Mouse (Mus musculus) G1E-ER4 (cell line): ENCODE results near the gene Rnf123. TPM values are rescaled to one million over a fixed set of nuclear protein-coding genes. Genes with fewer than 3 reads are reported as not detected.

Experiments
- GATA1 ChIP-seq: IDR thresholded peaks from one replicate; pipeline ENCODE4 v1.8.0; 2012; ENCODE audit warnings: low read length, inconsistent platforms
- polyA plus RNA-seq: library from polyadenylated mRNA; stranded (reverse); fragments of >175 nt; gene quantifications from 2 replicates; pipeline ENCODE4 v1.2.3, GENCODE M21; 2012

The Rnf123 gene
- polyA plus RNA-seq, 1 experiment = 25.7 TPM

- no peak for TF ChIP-seq GATA1
Measured at GRCm38 (mm10) chr9:108111593-108112121, 28.5 kb upstream of the Rnf123 start.

- no peak for TF ChIP-seq GATA1
Measured at GRCm38 (mm10) chr9:108111101-108111592, 28.0 kb upstream of the Rnf123 start.

DNA sequence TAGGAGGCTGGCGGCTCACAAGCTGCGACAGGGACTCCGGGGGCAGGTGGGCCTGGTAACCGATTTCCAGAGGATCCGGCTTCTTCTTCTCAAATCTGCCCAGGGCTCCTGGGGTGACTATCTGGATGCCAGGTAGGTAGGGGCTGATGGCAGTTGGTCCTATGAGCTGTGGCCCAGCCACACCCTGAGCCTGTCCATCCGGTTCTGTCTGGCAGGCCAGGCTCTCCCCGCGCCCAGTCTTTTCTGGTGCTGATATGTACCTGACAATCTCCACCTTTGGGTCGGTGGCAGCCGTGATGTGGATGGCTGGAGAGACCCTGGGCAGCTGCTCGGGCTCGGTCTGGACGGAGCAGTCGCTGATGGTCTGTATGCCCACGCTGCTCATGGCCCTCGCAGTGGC lies 27.0 kb upstream of the Rnf123 start:
- no peak for TF ChIP-seq GATA1

- TF ChIP-seq GATA1 = no peak
Measured at GRCm38 (mm10) chr9:108107867-108108266, 24.7 kb upstream of the Rnf123 start.

- TF ChIP-seq GATA1 = no peak
Measured at GRCm38 (mm10) chr9:108106090-108106489, 22.9 kb upstream of the Rnf123 start.

DNA sequence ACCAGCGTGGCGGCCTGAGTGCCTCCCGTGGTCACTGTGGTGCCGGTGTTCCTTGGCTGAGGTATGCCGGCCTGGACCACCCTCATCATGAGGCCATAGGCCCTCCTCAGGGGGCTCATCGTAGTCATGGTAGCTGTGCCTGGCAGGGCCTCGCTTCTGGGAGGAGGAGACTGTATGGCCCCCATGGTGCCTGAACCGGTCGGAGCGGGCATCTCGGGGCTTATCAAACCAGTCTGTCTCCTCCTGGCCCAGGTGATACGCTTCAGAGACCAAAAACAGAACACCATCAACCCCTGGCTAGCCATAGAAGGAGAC lies 22.4 kb upstream of the Rnf123 start:
- TF ChIP-seq GATA1 = no peak

DNA sequence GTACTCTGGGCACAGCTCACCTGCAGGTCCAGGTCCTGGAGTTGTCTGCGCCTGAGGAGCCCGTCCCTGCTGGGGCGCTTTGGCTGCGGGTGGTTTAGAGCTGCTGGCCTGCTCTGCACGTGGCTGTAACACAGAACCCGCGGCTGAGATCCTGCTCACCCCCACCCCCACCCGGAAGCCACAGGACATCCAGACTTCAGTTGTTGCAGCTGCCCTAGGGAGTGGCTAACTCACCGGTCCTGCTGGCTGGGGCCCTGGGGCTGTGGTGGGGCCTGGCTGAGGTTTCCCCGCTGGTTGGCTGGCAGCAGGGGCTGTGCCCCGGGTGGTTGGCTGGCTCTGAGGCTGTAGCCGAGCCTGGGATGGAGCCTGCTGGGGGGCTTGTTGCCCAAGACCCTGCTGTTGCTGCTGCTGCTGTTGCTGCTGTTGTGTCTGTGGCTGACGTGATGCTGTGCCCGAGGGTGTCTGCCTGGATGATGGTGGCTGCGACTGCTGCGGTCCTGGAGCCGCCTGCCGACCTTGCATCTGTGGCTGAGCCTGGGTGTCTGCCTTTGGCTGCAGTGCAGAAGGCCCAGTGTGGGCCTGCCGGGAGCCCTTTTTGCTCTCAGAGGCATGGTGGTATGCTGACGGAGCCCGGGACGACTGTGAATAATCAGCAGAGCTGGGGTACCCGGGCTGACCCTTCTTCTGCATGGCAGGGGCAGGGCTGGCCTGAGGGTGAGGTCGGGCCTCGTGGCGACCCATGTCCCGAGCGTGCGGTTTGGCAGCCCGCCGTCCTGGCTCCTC lies 21.8 kb upstream of the Rnf123 start:
- TF ChIP-seq GATA1 = no peak

DNA sequence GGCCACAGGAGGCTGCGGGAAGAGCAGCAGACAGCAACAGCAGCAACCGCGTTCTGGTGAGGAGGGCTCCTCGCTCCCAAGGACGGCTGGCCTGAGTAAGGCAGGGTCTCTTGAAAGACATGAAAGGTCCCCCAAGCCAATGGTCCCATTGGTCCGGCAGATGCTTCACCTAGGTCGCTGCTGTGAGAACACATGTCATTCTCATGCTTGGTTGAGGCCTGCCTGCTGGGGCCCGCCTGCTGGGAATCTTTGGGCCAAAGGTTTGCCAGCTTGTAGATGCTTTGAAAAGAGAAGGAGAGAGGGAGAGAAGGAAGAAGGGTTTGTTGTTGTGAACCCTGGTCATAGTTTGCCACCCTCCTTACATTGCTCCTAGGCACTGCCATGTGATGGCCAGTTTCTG lies 16.5 kb upstream of the Rnf123 start:
- no peak for TF ChIP-seq GATA1

DNA sequence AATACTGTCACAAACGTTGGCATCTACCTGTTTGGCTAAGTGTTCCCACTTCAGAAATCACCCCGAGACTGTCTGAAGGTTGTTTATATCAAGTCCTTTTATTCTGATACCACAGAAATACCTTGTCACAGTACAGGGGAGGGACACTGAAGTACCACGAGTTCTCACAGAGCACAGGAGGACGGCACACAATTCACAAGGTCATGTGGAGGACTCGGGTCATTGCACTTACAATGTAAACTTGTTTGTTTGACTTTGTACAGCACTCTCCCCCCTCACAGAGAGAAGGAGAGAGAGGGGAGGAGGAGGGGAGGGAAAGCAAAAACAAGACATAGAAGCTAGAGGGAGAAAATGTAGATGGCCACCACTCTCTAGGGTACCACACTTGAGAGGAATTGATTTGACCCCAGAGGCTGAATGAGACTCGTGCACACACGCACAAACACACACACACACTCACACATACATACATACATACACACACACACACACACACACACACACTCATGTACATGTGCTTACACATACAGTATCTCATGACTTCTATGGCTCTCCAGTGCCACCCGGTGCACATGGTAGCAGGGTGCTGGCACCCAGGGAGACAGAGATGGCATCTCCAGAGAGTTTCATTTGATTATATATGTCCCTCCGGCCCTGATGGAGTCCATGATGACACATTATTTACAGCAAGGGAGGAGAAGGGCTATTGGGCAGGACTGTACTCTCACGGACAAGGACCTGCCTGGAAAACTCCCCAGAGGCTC lies 13.0 kb upstream of the Rnf123 start:
- TF ChIP-seq GATA1 = no peak

GRCm38 (mm10) chr9:108095518-108095917 lies 12.4 kb upstream of the Rnf123 start:
- no peak for TF ChIP-seq GATA1

DNA sequence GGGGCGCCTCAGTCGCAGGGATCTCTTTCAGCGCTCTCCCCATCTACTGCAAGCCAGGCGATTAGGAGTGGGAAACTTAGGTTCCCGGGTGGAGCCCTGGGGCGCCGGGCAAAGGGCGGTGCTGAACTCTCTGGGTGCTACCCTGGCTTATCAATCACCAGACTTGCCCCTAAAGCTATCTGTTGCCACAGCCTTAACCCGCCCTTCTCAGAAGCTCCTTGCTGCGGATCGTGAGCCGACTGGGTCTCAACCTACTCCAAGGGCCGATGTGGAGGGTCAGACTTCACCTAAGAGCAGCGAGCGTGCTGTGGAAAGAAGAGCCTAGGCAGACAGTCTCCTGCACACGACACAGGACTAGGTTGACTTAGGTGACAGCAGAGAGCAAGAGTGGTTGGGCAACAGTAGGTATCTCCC lies 11.9 kb upstream of the Rnf123 start:
- peak; percentile 52 for TF ChIP-seq GATA1

DNA sequence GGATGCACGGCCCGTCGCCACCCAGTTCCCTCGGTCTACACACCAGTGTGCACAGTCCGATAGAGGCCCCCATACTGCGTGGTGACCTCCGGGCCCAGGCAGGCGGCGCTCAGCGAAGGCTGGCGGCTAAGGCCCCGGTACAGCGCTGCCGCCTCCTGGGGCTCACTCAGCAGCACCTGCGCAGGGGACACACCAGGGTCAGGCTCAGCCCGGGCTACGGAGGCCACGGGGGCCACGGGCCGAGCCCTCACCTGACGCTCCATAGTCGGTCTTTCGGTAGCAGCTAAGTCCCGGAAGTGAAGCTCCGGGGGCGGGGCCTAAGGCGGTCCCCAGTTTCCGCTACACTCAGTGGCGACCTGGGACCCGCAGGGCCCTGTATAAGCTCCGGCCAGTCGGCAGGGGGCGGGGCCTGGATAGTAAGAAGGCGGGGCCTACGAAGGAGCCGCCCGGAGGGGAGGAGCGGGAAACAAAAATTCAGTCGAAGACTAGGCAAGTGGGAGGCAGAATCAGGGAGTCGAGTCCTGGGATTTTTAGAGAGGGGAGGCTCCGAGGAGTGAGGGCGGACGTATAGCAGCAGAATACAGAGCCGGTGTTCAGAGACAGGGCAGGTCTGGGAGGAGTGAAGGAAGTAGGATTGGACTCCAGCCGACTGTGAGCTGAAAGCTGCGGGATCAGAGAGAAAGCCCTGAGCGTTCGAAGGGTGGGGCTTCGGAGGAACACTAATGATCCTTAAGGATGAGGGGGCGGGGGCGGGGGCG lies 11.2 kb upstream of the Rnf123 start, which contains the start of gene Apeh:
Gene Apeh (minus strand): TSS at position 423 of the 758 bp plus-strand sequence.
- no peak for TF ChIP-seq GATA1

DNA sequence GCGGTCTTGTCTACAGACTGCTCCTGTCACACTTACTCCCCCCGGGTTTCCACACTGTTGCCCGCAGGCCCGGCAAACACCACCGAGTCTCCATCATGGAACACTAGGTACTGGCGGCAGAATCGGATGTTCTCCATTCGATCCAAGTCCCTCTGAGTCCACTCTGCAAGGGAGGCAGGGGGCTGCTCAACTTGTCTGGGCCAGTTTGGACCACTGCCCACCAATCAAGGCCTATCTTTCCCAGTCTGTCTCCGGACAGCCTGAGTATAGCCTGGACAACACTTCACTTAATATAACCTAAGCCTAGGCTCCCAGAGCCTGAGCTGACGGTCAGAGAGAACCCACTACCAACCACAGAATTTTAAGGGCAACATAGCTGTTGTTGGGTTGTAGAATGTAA lies 10.4 kb upstream of the Rnf123 start:
- TF ChIP-seq GATA1 = no peak

GRCm38 (mm10) chr9:108090611-108091120 lies 7.5 kb upstream of the Rnf123 start:
- no peak for TF ChIP-seq GATA1

- no peak for TF ChIP-seq GATA1
Measured at GRCm38 (mm10) chr9:108085261-108085660, 2.1 kb upstream of the Rnf123 start.
